Comparison of ENCODE assay signal across 24 mouse cellular contexts in the genomic region with DNA sequence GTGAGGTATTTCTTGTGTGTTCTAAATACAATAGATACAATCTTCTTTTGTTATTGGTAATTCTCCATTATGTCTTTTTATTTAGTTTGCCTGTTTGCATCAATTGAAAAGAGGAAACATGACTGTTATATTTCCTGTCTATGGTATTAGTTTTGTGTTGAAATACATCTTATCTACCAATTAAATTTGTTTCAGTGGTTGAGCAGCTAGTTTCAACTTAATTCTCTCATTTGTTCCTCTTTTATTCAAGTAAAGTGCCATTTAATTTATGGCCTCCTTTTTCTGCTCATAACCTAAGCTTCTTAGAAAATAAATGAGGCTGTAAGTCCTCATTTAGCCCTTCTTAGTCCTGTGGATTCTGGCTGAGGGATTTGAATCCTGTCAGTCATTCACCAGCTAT.
"Had no signal": no experiment of that assay in that cellular context is flagged by ENCODE, and none has a peak within 500 bp of the region (broad histone marks: within the 10 kb centered on the region; RNA-seq: fewer than 3 reads in every experiment).

No protein-coding gene starts in this region.

- ATAC-seq: hindbrain, embryonic 16.5 days; inflammation-experienced regulatory T-cells, adult 6 months; intestine, embryonic 15.5 days; intestine, postnatal 0 days had no signal

- H3K27ac ChIP-seq: heart, adult 2 months; heart, embryonic 13.5 days; heart, embryonic 15.5 days; hindbrain, embryonic 10.5 days; hindbrain, embryonic 12.5 days; hindbrain, embryonic 14.5 days; intestine, embryonic 15.5 days; limb, embryonic 10.5 days; limb, embryonic 12.5 days; liver, embryonic 13.5 days had no signal

- DNase-seq: gastrocnemius, postnatal 14 days; heart, adult 11 months; heart, adult 2 months; heart, postnatal 14 days; heart, postnatal 36 days; kidney, adult 18-20 months; kidney, postnatal 10 days; kidney, postnatal 25 days; kidney, postnatal 4 days; layer of hippocampus, adult 9-11 months; layer of hippocampus, postnatal 36 days; liver; liver, embryonic 13.5 days had no signal

- H3K4me3 ChIP-seq: heart, adult 2 months; heart, embryonic 13.5 days; heart, embryonic 15.5 days; hindbrain, embryonic 10.5 days; hindbrain, embryonic 12.5 days; intestine, embryonic 15.5 days; limb, embryonic 10.5 days; limb, embryonic 12.5 days; liver, embryonic 13.5 days had no signal
